Mouse (Mus musculus) lung, postnatal 36 days (tissue): Measurements from ENCODE around the gene Gm12800.
"Not testable (repeated sequence)": the region's sequence is repeated elsewhere in the genome, so short reads cannot be mapped to it uniquely, and the experiment has no call there.

ENCODE experiments used
- DNase-seq: peaks from one replicate; pipeline ENCODE4 v3.0.0; 2022; ENCODE audit warnings: mixed read lengths

Gene Gm12800

DNA sequence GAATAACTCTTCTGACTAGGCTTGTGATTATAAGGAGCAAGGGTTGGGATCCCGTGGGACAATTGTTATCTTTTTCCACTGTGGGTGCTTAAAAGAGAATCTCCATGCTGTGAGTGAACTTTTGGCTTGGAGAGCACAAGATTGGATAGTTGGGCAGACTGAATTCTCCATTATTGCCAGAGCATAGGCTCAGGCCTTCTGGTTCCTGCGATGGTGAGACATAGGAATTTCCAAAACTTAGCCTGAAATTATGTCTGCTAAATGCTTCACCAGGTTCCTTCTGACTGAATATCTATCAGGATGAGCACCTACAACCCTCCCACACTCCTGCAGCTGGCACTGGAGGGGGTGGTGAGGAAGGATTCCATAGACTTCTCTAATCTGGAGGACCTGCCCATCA is at the start of gene Gm12800:
Gene Gm12800, plus strand, starts transcription at position 301 of the 400 bp plus-strand sequence.
- DNase-seq: not testable (repeated sequence)

DNA sequence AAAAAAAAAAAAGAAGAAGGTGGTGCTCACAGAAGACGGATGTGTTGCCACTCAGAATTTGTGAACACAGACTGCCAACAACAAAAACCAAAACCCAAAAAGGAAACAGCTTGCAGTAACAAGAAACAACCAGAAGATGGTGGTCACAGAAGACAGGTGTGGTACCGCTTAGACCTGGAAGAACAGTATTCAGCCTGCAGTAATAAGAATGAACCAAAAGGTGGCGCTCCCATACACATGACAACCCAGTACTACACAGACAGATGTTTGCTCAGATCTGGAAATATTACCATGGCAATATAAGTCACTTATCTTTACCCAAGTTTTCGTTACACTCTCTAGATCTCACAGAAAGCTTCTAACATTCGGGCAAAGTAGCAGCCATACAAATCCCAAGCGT is 48.0 kb upstream of the Gm12800 start:
- peak; percentile 28 for DNase-seq

DNA sequence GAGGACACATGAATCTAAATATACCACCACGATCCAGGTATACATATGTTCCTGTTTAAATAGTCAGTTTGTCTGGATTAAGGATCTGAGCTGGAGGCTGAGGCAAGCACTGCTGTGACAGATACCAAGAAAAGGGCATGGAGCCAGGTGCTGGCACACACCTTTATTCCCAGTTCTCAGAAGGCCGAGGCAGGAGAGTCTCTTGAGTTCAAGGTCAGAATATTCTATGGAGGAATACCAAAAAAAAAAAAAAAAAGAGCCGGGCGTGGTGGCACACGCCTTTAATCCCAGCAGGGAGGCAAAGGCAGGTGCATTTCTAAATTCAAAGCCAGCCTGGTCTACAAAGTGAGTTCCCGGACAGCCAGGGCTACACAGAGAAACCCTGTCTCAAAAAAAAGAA is 46.6 kb upstream of the Gm12800 start:
- no peak for DNase-seq

DNA sequence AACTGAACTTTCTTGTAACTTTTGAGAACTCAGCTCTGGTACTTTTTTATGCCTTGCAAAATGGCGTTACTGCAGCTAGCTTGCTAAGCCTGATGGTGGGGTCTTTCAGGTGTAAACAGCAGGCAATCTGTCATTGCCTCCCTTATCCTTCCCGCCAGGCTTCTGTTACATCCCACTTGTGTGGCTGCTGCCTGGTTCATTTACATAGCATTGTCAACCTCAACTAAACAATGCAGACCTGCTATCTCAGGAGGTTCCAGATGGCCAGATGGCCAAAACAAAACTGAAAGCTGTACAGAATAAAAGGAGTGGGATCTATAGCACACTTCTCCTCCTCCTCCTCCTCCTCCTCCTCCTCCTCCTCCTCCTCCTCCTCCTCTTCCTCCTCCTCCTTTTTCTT is 36.9 kb upstream of the Gm12800 start:
- DNase-seq: not testable (repeated sequence)

DNA sequence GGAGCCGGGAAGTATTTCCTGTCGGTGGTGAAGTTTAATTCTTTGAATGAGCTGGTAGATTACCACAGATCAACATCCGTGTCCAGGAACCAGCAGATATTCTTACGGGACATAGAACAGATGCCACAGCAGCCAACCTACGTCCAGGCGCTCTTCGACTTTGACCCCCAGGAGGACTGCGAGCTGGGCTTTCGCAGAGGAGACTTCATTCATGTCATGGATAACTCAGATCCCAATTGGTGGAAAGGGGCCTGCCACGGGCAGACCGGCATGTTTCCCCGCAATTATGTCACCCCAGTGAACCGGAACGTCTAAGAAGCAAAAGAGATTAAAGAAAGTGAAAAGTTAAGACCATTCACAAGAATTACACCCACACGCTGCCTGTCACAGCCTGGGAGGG is 33.2 kb upstream of the Gm12800 start:
- not testable (repeated sequence) for DNase-seq

DNA sequence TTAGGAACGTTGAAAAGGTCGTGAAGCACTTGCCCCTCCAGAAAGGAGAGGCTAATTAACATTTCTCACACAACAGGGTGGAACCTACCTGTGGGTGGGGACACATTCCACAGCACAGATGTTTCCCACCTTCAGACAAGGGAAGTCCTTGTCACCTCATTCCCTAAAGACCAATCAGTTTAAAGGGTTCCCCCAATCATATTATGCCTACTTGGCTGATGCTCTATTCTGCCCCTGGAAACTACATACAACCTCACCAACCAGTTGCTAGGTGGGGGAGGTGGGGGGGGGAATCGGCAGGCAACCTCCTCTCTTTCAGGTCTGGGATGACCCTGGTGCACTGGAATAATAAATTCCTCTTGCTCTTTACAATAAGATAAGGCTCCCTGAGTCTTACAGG is 25.3 kb upstream of the Gm12800 start:
- DNase-seq: no peak

DNA sequence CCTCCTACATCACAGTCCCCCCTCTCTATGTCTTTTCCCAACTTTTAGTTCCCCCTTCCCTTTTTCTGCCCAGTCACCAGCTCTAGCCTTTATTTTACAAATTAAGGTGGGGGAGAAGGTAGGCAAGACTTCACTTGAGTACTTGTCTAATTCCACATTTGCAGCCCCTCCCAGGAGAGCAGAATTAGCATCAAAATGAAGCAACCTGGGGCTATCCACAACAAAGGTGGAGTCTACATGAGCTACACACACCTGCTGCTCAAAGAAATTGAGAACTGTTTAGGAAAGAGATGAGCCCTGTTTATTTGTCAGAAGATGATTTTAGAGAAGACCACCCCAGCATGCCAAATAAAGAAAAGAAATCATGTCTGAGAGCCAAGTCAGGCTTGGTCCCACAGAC is 19.5 kb upstream of the Gm12800 start:
- no peak for DNase-seq

DNA sequence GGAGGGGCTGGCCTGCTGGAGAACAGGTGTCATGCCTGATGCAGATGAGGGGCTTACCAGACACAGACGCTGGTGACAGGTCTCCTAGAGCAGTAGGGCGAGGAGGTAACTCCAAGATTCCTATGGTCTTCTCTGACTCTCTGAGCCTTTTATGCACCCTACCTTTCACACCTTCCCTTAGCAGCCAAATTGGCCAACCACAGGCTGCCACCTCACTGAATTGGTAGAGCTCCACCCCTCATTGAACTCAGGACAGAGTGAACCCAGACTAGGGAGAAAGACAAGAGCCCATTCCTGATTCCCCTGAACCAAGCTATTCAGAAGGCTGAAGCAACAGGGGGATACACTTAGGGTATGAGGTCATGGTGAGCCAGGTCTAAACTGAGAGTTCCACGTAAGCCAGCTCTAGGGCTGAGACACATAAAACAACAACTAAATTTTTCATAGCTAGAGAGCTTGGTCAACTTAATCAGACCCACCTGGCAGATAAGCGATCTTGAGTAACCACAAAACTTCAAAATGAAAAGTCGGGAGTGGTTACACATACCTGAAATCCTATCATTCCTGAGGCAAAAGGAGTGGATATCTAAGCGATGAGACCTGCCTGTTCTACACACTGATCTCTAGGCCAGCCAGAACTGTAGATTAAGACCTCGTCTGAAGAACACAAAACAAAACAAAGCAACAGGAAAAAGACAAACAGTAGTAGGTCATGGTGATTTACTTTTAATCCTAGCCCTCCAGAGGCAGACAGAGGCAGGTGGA is 15.1 kb upstream of the Gm12800 start, which contains the start of gene C130073F10Rik:
Gene C130073F10Rik, minus strand, starts transcription at position 134 of the 765 bp plus-strand sequence.
- no peak for DNase-seq

DNA sequence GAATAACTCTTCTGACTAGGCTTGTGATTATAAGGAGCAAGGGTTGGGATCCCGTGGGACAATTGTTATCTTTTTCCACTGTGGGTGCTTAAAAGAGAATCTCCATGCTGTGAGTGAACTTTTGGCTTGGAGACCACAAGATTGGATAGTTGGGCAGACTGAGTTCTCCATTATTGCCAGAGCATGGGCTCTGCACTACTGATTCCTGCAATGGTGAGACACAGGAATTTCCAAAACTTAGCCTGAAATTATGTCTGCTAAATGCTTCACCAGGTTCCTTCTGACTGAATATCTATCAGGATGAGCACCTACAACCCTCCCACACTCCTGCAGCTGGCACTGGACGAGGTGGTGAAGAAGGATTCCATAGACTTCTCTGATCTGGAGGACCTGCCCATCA is 31.2 kb downstream of the Gm12800 start, which contains the start of gene Gm12794:
Gene Gm12794, plus strand, starts transcription at position 301 of the 400 bp plus-strand sequence.
- not testable (repeated sequence) for DNase-seq
